31 mouse cellular contexts compared by ENCODE assay signal in the genomic region with DNA sequence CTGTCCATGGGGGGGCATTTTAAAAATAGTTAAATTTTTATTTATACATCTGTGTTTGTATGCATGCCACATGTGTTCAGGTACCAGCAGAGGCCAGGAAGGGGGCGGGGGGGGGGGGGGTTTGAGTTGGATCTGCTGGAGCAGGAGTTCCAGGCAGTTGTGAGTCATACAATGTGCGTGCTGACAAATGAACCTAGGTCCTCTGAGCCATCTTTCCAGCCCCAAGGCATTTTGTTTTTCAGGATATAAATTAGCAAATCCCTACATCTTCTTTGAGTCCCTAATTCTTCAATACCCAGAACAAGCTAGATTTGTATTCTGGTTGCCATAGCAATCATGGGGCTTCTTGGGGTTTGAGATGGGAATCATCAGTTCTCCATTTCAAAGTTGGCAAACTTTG.
"Had no signal": no experiment of that assay in that cellular context is flagged by ENCODE, and none has a peak within 500 bp of the region (broad histone marks: within the 10 kb centered on the region; RNA-seq: fewer than 3 reads in every experiment).

No protein-coding gene starts in this region.

- H3K36me3 ChIP-seq: heart, embryonic 15.5 days; hindbrain, embryonic 10.5 days; hindbrain, embryonic 12.5 days; hindbrain, embryonic 13.5 days; hindbrain, embryonic 15.5 days; intestine, embryonic 15.5 days; kidney, embryonic 15.5 days had no signal

- H3K27me3 ChIP-seq: heart, embryonic 15.5 days; hindbrain, embryonic 13.5 days; hindbrain, embryonic 15.5 days; intestine, embryonic 15.5 days had no signal

- H3K4me3 ChIP-seq: heart, embryonic 15.5 days; hindbrain, embryonic 10.5 days; hindbrain, embryonic 12.5 days; hindbrain, embryonic 13.5 days; hindbrain, embryonic 15.5 days; intestine, embryonic 15.5 days; kidney, embryonic 15.5 days; layer of hippocampus, adult 2 months; left cerebral cortex, adult 2 months had no signal

- ATAC-seq: hindbrain, embryonic 16.5 days; hindbrain, postnatal 0 days; inflammation-experienced regulatory T-cells, adult 6 months; intestine, postnatal 0 days had no signal

- H3K9me3 ChIP-seq: heart, embryonic 15.5 days; hindbrain, embryonic 10.5 days; hindbrain, embryonic 12.5 days; hindbrain, embryonic 13.5 days; hindbrain, embryonic 15.5 days; intestine, embryonic 15.5 days; kidney, embryonic 15.5 days had no signal

- H3K27ac ChIP-seq: heart, embryonic 15.5 days; hindbrain, embryonic 10.5 days; hindbrain, embryonic 12.5 days; hindbrain, embryonic 13.5 days; hindbrain, embryonic 14.5 days; hindbrain, embryonic 15.5 days; hindbrain, postnatal 0 days; intestine, embryonic 15.5 days; kidney, embryonic 15.5 days; kidney, postnatal 0 days; layer of hippocampus, adult 2 months; left cerebral cortex, adult 2 months had no signal

- DNase-seq: heart, postnatal 10 days; heart, postnatal 14 days; heart, postnatal 36 days; heart, postnatal 4 days; kidney, adult 11 months; kidney, adult 18-20 months; kidney, adult 2 months; kidney, adult 8-10 months; kidney, adult 9 months; kidney, postnatal 10 days; kidney, postnatal 14 days; kidney, postnatal 25 days; kidney, postnatal 36 days; kidney, postnatal 4 days; layer of hippocampus, adult 9-11 months; layer of hippocampus, postnatal 36 days had no signal

- H3K4me2 ChIP-seq: heart, embryonic 15.5 days; hindbrain, embryonic 12.5 days; hindbrain, embryonic 13.5 days; hindbrain, embryonic 14.5 days; hindbrain, embryonic 15.5 days; intestine, embryonic 15.5 days; kidney, embryonic 15.5 days had no signal

- H3K9ac ChIP-seq: heart, embryonic 15.5 days; hindbrain, embryonic 12.5 days; hindbrain, embryonic 13.5 days; hindbrain, embryonic 14.5 days; hindbrain, embryonic 15.5 days; intestine, embryonic 15.5 days; kidney, embryonic 15.5 days had no signal

- H3K4me1 ChIP-seq: heart, embryonic 15.5 days; hindbrain, embryonic 10.5 days; hindbrain, embryonic 12.5 days; hindbrain, embryonic 13.5 days; hindbrain, embryonic 15.5 days; intestine, embryonic 15.5 days; kidney, embryonic 15.5 days had no signal
